Mouse (Mus musculus) adrenal gland, postnatal 4 days (tissue): Measurements from ENCODE around the gene Tes3-ps. TPM values are rescaled to one million over a fixed set of nuclear protein-coding genes. Genes with fewer than 3 reads are reported as not detected.

ENCODE experiments used
- DNase-seq, 2 experiments: peaks; one replicate each; pipeline ENCODE4 v3.0.0; 2021 to 2022; ENCODE audit warnings: low spot score in 2 of 2, mixed read lengths in 2 of 2
- long read RNA-seq, 2 experiments: library from polyadenylated mRNA; stranded (forward); transcript quantifications; one replicate each; pipeline ENCODE4 v2.0.0; 2021
- total RNA-seq, 2 experiments: library from RNA; stranded (reverse); gene quantifications; 2 replicates each; pipeline ENCODE4 v1.2.3; 2021

Gene Tes3-ps
- 1 to 10 TPM; 1.1 to 1.9 TPM for total RNA-seq
- long read RNA-seq, experiment 1, partial matches to known transcripts, result 0 of 2 reads
- long read RNA-seq, experiment 1, other reads (novel, unspliced or antisense), result 0 of 2 reads
- long read RNA-seq, experiment 2, partial matches to known transcripts, result 0 of 1 reads
- long read RNA-seq, experiment 2, other reads (novel, unspliced or antisense), result 0 of 1 reads

DNA sequence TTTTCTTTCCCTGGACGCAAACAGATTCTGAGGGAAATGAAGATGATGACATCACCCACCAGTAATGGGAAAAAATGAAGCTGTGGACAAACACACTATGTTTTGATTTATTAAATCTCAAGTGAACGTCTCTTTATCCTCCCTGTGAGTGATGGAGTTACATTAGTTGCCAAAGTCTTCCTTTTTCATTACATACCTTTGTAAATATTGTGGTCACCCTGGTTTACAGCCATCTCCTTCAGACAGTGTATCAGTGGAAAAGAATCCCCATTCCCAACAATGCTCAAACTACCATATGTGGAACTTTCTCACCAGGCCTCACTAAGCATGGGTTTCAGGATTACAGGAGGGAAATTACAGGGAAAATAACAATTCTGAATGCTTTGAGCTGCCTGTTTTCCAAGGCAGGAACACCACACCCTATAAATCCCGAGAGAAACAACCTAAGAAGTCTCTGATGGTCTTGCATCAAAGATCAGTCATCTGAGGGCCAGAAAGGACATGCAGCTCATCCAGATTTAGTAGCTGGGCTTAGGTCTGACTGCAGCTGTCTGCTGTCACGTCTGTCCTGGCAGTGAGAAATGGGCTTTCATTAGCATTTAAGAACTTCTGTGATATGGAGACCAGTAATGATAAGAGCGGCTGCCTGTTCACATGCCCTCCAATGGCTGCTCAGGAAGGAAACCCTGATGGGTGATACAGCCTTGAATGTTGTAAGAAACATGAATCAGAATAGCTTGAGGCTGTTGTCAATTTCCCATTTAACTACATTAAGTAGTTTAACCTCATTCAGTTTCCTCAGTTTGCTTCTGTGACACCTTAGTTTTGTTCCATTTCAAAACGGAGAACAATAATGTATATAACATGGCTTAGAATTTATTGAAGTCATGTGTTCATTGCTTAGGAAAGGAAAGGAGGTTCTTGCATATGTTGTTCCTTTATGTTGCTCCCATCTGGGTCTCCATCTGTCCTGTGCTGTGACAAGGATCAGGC lies at the start of gene Tes3-ps:
Gene Tes3-ps (plus strand): TSS at position 943 of the 993 bp plus-strand sequence.
- DNase-seq, result no peak

DNA sequence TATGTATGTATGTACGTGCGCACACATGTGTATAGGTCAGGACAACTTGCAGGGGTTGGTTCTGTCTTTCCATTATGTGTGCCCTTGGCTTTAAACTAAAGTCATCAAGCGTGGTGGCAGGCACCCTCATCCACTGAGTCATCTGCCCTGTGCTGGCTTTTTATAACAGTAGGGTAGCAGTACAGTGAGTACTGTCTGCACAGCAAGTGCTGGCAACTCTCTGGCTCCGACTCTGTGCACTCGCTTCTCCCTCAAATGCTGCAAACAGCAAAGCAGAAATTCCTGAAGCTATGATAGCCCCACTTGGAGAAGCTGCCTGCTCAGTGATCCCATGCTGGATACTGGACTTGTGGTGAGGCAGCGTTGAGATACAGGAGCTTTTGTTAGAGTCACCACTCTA lies 48.7 kb upstream of the Tes3-ps start:
- no peak for DNase-seq

DNA sequence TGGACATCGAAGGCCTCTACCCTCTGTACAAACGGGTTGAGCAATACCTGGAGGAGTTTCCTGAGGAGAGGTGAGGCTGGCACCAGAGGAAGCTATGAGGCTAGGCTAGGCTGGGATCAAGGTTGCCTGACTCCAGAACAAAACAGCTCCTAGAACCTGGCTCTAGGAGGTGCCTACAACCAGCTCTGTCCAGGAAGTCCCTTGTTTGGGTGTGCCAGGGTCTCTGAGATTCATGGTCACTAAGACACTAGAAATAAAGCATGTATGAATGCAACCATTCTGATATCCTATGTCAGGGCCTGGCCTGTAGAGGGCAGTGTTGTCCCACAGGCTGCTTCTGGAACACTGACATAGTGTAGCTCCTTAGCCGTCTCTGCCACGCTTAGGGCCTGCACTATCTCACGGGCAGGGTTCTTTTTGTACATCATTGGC lies 43.8 kb upstream of the Tes3-ps start:
- peak; percentile 54 to 65 for DNase-seq

DNA sequence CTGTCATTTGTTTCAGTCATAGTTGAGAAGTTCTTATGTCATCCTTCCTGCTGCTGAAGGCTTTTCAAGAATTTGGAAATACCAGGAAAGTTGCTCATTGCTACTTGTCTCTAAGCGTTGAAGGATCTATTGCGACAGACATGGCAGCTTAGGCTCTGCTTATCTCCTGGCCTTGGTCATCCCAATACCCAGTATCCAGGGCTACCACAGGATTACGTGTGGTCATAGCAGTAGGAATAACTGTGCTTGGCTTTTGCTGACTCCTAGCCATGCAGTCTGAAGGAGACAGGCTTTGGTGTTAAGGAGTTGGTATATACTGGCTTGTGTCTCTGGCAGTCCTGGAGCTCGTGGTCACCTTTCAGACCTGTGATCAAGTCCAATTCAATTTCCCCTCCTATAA lies 32.8 kb upstream of the Tes3-ps start:
- DNase-seq, result no peak

DNA sequence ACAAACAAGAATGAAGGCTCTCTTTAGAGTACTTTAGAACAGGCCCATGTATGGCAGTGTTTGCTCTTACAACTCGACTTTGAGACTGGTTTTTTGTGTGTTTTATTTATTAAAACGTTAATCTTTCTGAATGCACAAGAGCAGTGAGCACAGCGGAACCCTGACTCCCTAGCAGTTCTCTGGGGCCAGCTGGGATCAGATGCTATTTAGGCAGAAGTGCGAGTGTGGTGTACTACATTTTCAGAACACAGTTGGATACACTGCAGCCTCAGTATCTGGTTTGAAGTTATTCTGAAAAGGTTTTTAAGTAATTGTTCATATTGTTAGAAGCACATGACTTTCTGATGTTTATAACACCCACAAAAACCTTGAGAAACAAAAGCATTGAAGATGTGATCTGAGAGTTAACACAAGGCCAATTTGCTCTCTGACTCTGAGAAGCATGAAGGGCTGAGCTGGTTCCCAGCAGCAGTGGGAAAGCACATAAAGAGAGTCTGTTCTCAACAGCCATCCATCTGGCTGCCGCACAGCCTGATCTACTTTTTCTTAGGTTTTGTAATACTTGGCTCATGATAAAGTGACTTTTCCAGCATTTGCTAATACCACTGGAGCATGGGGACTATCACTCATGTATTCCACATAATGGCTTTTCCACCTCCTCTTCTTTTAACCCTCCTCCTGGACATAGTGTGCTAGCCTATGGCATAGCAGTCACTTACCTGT lies 32.3 kb upstream of the Tes3-ps start:
- DNase-seq, result no peak

DNA sequence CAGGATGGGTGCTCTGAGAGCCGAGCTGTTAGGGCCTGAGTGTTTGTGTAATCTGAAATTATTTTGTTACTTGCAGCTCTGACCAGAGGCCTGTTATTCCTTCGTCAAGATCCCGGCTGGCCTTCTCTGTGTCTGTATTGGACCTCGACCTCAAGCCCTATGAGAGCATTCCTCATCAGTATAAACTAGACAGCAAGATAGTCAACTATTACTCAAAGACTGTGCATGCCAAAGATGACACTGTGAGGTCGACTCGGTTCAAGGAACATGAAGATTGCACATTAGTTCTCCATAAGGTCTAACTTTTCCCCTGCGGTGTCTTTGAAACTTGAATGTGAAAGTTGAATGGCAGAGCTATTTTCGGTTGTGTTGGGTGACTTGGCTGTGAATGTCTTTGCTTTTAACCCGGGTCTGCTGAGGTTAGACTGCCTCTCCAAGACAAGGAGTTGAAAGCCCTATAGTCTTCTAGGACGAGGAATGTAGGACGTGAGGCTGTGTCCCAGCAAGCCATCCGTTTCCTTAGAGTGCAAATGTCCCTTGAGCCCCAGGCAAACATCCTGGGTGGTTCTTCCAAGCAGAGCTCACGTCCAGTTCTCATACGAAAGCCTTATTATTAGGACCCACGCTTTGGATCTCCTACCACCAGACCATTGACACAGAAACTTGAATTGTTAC lies 31.5 kb upstream of the Tes3-ps start:
- DNase-seq, result no peak

DNA sequence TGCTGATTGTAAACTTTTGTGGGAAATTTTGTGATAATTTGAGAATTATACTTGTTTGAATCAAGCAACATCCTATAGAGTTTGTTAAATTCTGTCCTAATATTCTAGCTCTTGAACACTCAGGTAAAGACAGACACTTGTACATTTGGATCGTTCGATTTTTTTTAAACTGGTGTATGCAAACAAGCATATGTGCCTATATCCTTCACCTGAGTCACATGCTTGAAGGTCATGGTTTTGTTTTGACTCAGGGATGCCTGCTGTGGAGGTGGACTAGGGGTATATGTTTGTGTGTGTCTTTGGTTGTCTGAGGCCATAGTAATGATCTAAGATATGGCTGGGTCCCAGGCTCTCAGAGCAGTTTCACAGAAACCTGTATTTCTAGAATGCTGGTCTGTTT lies 30.2 kb upstream of the Tes3-ps start:
- no peak for DNase-seq

DNA sequence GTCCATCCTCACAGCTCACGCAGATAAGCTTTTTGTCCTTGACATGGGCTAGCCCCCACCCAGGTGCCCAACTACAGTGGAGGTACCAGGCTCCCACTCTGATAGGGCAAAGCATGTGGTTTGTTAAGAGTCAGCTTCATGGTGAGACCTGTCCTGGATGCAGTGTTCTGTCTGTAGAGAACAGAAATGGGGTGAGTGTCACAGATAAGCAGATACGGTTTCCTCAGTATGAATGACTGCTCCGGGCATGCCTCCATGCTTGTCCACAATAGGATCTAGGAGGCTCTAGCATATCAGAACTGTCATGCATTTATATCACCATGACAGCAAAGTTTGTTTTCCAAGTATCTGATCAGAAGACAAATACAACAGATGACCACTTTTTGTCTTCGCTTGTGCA lies 27.2 kb upstream of the Tes3-ps start:
- DNase-seq, result no peak

DNA sequence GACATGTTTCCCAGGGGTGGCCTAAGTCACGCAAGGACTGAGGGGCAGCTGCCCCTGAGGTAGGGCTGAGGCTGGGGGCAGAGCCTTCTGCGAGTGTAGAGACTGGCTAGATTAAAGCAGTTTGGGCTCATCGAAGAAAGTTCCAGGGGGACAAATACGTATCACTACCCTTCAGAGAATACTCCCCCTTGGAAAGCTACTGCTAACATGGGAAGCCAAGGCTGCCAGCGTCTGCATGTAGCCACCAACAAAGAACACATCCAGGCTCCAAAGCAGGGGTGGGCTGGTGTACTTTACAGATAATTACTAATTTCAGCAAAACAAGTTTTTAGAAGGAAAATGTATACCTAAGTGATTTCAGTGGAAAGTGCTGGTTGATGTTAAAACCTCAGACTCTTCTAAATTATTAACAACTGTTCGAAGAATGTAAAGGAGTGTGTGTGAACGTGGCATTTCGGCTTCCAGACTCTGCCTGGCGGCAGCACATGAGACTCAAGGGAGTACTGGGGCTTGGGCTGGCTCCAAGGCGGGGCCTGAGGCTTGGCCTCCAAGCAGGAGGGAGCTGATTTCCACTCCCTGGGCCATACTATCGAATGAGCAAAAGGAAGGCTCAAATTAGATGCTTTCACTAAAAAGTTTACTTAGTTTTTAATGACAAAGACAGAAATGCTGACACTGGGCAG lies 26.6 kb upstream of the Tes3-ps start:
- peak in 1 of 2 experiments; percentile 20 for DNase-seq

DNA sequence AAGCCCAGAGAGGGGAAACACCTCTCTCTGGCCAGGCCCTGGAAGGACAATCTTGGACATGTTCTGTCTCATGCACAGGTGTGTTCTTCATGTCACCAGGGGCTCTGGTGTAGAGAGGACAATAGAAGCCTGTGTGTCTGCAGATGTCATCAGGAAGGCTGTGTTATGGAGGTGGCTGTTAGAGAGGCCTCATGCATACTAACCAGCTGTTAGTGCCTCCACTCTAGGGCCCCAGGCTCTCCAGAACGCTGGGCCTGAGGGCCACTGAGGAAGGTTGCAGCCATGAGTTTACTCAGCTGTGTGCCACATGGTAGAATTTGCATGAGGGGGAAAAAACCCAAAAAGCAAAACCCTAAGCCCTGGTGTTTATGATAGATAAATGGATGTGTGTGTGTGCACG lies 25.5 kb upstream of the Tes3-ps start:
- DNase-seq, result no peak

DNA sequence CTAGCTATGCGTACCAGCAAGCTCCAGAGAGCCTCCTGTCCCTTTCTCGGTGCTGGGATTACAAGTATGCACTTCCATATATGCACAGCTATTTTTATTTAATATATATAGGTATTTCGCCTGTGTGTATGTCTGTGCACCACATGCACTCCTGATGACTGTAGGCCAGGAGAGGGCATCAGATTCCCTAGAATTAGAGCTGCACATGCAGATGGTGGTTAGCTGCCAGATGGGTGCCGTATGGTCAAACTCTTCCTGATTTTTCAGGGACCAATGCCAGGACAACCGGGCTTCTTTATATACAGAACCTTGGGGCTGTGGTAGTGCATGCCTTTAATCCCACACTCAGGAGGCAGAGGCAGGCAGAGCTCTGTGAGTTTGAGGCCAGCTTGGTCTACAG lies 24.1 kb upstream of the Tes3-ps start:
- no peak for DNase-seq

DNA sequence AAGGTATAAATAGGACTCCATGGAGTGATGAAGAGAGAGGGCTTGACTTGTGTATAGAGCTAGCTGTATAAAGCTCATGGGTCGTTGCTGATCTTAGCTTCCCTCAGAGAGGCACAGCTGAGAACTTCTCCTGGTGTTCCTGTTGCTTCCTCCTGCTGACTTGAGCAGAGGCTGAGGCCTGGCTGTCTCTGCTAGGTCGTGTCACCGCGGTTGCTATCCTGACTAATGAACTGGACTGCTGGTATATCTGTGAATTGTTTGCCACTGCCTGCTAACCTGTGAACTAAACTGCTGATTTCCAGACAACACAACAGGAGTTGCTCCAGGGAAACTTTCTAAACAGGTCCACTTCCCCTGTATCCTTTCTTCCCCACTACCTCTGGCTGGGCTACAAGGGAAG lies 22.8 kb upstream of the Tes3-ps start:
- DNase-seq, result no peak

DNA sequence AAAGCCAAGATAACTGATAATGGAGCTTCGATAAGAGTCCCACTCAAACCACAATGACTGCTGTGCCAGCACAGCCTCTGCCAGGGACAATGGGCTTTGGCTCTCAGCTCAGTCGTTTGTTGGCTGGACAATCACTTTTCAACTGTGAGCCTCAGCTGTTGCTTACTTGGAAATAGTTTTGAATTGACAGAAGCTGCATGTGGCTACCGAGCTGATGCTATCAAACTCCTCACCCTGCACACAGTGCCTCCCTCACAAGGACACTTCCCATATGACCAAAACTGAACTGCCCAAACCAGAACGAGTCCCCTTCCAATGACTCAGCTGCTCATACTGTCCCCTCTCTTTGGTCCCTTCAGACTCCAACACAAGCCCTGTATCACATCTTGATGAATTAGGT lies 22.3 kb upstream of the Tes3-ps start:
- DNase-seq, result no peak

DNA sequence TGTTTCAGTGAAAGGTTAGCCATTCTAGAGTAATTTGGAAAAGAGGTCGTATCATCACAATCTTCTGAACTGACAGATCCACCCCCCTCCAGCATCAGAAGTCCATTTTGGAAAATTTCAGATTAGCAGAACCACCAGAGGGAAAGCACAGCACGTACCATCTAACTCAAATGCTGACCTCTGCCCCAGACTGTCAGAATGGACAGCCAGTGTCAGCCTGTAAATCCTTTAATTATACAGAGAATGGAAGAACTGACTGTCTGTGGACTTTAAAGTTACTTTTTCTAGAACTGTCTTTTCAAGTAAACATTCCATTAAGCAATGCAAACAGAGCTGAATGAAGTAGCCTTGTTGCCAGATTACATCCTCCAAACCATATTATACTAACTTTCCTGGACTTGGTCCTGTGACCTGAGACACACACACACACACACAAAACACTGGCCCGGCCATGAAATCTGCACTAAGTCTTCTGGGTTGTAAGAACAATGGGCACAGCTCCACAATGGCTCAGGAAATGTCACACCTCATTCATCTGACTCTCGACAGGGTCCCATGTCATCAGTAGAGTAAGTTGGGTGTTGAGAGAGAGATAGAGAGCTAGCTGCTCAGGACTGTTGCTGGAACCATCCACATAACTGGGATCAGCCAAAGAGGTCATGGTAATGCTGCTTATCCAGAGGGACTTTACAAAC lies 21.0 kb upstream of the Tes3-ps start:
- DNase-seq, result no peak

DNA sequence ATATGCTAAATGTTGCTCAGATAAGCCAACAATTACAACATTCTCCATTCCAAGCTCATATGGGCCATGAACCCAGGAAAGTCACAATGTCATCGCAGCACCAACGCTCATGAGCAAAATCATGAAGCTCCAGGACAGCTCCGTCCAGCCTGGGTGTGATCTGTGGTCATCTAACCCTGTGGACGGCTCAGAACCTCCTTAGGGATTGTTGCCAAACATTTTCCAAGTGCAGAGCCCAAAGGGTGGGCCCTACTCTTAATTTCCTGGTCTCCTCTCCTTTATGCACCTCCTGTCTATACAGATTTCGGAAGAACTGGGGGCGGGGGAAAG lies 20.5 kb upstream of the Tes3-ps start:
- DNase-seq, result no peak

DNA sequence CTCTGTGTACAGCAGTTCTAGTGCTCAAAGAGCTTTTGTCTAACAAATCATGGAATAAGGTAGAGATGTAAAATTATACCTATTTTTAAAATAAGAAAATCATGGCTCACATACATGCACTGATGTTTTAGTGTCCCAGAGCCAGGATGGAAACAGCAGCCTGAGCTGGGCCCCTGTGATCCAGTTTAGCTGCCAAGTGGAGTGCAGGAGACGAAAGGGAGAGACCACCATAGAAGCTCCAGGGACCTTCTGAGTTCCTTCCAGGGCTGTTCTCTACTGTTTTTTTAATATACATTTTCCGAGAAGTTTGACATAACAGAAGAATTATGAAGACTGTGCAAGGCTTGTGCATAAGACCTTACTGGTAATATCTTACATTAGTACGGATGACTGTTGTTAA lies 15.2 kb upstream of the Tes3-ps start:
- no peak for DNase-seq

DNA sequence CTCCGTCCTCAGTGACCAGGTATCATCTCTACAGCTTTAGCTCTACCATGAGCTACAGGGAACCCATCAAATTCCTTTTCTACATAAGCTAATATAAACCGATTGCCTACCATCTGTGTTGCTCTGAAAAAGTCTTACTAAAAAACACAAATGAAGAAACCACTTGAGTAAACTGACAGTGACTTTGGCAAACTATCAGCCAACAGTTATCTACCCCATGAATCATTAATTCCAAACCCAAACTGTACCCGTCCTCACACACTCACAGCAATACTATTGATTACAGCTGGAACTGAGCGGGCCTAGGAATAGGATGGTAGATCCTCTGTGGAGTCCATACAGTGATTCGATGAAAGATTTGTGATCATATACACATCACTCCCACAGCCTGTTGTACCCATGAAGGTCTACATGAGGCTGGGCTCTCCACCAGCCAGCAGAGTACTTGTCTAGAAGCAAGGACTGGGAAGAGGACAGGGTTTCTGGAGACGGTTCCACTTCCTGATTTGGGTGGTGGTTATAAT lies 14.2 kb upstream of the Tes3-ps start:
- DNase-seq, result no peak

DNA sequence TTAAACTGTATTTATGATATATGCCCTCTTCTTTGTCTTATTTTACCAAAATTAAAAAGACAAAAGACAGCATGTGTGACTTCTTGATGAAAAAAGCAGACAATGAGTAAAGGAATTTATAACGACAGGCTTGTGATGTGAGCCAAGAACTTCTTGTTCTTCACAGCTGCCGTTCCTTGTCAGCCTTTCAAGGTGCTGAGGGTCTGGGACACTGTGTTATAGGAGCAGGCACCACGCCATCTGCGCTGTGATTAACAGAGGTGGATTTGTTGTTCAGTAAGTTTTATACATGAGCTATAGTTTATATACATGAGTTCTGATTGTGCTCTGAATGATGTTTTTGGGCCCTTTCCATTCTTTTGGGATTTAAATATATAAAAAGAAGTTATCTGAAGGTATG lies 13.7 kb upstream of the Tes3-ps start:
- no peak for DNase-seq

DNA sequence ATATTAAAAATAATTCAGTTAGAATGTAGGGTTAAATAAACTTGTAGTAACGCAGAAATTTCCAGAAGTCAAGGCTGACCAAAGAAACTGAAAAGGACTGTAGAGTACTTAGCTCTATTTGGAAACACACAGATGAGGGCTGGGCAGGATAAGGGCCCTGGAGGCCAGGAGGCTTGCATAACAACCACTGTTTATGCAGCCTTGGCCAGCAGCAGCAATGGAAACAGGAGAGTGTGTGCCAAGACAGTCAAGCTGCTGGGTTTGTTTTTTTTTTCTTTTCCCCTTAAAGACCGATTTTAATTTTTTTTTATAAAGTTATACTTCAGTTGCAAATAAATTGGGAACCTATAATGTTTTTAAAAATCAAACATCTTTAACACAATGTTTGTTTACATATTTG lies 13.1 kb upstream of the Tes3-ps start:
- peak in 1 of 2 experiments; percentile 56 for DNase-seq

DNA sequence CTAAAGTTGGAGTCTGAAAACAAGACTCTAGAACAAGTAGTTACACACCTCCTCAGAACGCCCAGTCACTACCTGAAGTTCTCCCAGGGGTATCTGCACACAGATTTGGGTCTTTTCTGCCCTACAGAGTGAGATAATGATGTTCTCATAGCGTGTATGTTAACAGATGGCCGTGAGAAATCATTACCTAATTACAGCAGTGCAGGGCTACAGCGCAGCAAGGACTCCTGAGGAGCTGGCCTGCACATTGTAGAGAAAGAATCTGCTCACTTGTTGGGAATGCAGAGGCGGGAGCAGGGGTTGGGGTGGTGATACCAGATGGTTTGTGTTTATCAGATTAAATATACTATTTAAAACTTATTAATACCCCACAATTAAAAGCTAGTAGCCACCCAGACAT lies 12.6 kb upstream of the Tes3-ps start:
- DNase-seq, result no peak
